Comparison of ENCODE assay signal across 31 mouse cellular contexts in genomic region chr17:27171121-27171520, GRCm38 (mm10). TPM values are rescaled to one million over a fixed set of nuclear protein-coding genes. Genes with fewer than 3 reads are reported as not detected.
DNase-seq lines count a peak whose midpoint lies in the region; ATAC-seq and TF ChIP-seq lines count a peak whose summit lies in the region.
"Had no signal": no experiment of that assay in that cellular context is flagged by ENCODE, and none has a peak within 500 bp of the region (broad histone marks: within the 10 kb centered on the region; RNA-seq: fewer than 3 reads in every experiment).

No protein-coding gene starts in this region.

- DNase-seq in heart, adult 11 months, result peak; percentile 87
- no peak for DNase-seq in heart, postnatal 4 days
- DNase-seq in adrenal gland, postnatal 25 days, result peak; percentile 38
- DNase-seq in left cerebral cortex, adult 18-20 months (ENCODE audit: low spot score in 2 of 2), result no peak
- DNase-seq: cerebellum, adult 11 months; cerebellum, adult 9-10 months; gastrocnemius, postnatal 36 days; kidney, adult 2 months; kidney, postnatal 36 days; left cerebral cortex, postnatal 4 days; lung, postnatal 36 days had no signal

- WGBS in embryonic facial prominence, embryonic 13.5 days, result 83% methylated on average over 5 of the region's 5 CpGs
- WGBS in intestine, postnatal 0 days, result 67% methylated on average over 5 of the region's 5 CpGs

- 0 out of 2 replicates have a peak overlapping the region, but pooled peaks have one; percentile 91 for H3K27ac ChIP-seq in embryonic facial prominence, embryonic 13.5 days
- no peak overlapping the region for H3K27ac ChIP-seq in intestine, postnatal 0 days (ENCODE audit: low read depth, low read length)
- H3K27ac ChIP-seq: heart, adult 2 months; layer of hippocampus, adult 2 months; liver, embryonic 15.5 days; lung, embryonic 15.5 days; midbrain, embryonic 12.5 days; neural tube, embryonic 13.5 days had no signal

- H3K9me3 ChIP-seq in embryonic facial prominence, embryonic 13.5 days, result no peaks in the 10 kb centered on the region
- no peaks in the 10 kb centered on the region for H3K9me3 ChIP-seq in intestine, postnatal 0 days (ENCODE audit: control insufficient read depth)
- H3K9me3 ChIP-seq: heart, embryonic 12.5 days; liver, embryonic 15.5 days; lung, embryonic 15.5 days; megakaryocyte, embryonic 14.5 days; midbrain, embryonic 12.5 days; neural tube, embryonic 13.5 days had no signal

- H3K4me1 ChIP-seq in embryonic facial prominence, embryonic 13.5 days, result peaks cover 61% of the 10 kb centered on the region
- H3K4me1 ChIP-seq in intestine, postnatal 0 days (replicated peaks; ENCODE audit: control insufficient read depth, insufficient read depth, low read length), result no peaks in the 10 kb centered on the region

- H3K36me3 ChIP-seq in embryonic facial prominence, embryonic 13.5 days, result no peaks in the 10 kb centered on the region
- H3K36me3 ChIP-seq in intestine, postnatal 0 days (ENCODE audit: control insufficient read depth, insufficient read depth), result no peaks in the 10 kb centered on the region
- H3K36me3 ChIP-seq: heart, embryonic 12.5 days; liver, embryonic 15.5 days; lung, embryonic 15.5 days; midbrain, embryonic 12.5 days; neural tube, embryonic 13.5 days had no signal

- no peak overlapping the region for H3K4me3 ChIP-seq in embryonic facial prominence, embryonic 13.5 days
- no peak overlapping the region for H3K4me3 ChIP-seq in intestine, postnatal 0 days (ENCODE audit: low read depth, low read length)
- H3K4me3 ChIP-seq: erythroblast, embryonic 14.5 days; heart, adult 2 months; heart, embryonic 12.5 days; layer of hippocampus, adult 2 months; liver, embryonic 15.5 days; lung, embryonic 15.5 days; megakaryocyte, embryonic 14.5 days; midbrain, embryonic 12.5 days; neural tube, embryonic 13.5 days had no signal

- no peak for TF ChIP-seq CTCF in intestine, postnatal 0 days (IDR thresholded peaks at IDR 0.05; ENCODE audit: low read depth)

- no peak for ATAC-seq in embryonic facial prominence, embryonic 13.5 days (ENCODE audit: insufficient number of reproducible peaks, insufficient read depth, low FRiP score, low TSS enrichment, low read depth)
- ATAC-seq in intestine, postnatal 0 days, result no peak
- no peak for ATAC-seq in monocyte, adult 5-6 weeks (replicated peaks; ENCODE audit: insufficient number of reproducible peaks, low FRiP score, low TSS enrichment, poor library complexity, severe bottlenecking)
- ATAC-seq: CD4-positive, CD25-positive, alpha-beta regulatory T cell, adult 4 months; forebrain, embryonic 16.5 days; hindbrain, embryonic 16.5 days had no signal

- H3K9ac ChIP-seq in embryonic facial prominence, embryonic 13.5 days, result no peak overlapping the region
- no peak overlapping the region for H3K9ac ChIP-seq in intestine, postnatal 0 days (ENCODE audit: low read depth, low read length)
- H3K9ac ChIP-seq: heart, embryonic 12.5 days; liver, embryonic 15.5 days; lung, embryonic 15.5 days; midbrain, embryonic 12.5 days; neural tube, embryonic 13.5 days had no signal

- no peaks in the 10 kb centered on the region for H3K27me3 ChIP-seq in embryonic facial prominence, embryonic 13.5 days
- no peaks in the 10 kb centered on the region for H3K27me3 ChIP-seq in intestine, postnatal 0 days (replicated peaks; ENCODE audit: control insufficient read depth, insufficient read depth, low read length)
- H3K27me3 ChIP-seq: lung, embryonic 15.5 days; midbrain, embryonic 12.5 days; neural tube, embryonic 13.5 days had no signal

- no peak overlapping the region for H3K4me2 ChIP-seq in embryonic facial prominence, embryonic 13.5 days
- H3K4me2 ChIP-seq in intestine, postnatal 0 days (replicated peaks; ENCODE audit: low read depth), result no peak overlapping the region
- H3K4me2 ChIP-seq: heart, embryonic 12.5 days; liver, embryonic 15.5 days; lung, embryonic 15.5 days; midbrain, embryonic 12.5 days; neural tube, embryonic 13.5 days had no signal

RNA-seq across cellular contexts. Expression of gene Ip6k3, which starts 3.5 kb away (rescaled TPM):
- total RNA-seq in heart, postnatal 4 days (2021), result 1 to 10 TPM; 3.6 to 4.0 TPM
- 0.52 and 1.6 TPM in 2 replicates for total RNA-seq in adrenal gland, postnatal 25 days (2021)
- polyA plus RNA-seq in embryonic facial prominence, embryonic 13.5 days (2015; fragmentation: Nextera tagmentation; extraction: Ambion mirVana), result 0.40 and 0.42 TPM in 2 replicates
- under 1 TPM; 0.60 to 0.70 TPM for total RNA-seq in left cerebral cortex, adult 18-20 months (2021)
- not detected in 2 replicates for polyA plus RNA-seq in intestine, postnatal 0 days (2015; fragmentation: Nextera tagmentation; extraction: Ambion mirVana)
- 5.4 to 8.6 TPM (median 7.0 TPM) in 3 replicates for total RNA-seq in monocyte, adult 5-6 weeks (2017)
- total RNA-seq: hematopoietic stem cell, adult 5-6 weeks; left cerebral cortex, postnatal 4 days; liver, adult 2 months; midbrain, postnatal 0 days had no signal
- polyA plus RNA-seq: CD4-positive, CD25-positive, alpha-beta regulatory T cell, adult 4 months; erythroblast, embryonic 14.5 days; forebrain, embryonic 16.5 days; intestine, embryonic 14.5 days; liver, adult 2 months; midbrain, postnatal 0 days; small intestine, adult 2 months had no signal

RNA-seq across cellular contexts. Expression of gene Lemd2, which starts 33.1 kb away (rescaled TPM):
- 10 to 100 TPM; 35.3 to 36.4 TPM for total RNA-seq in heart, postnatal 4 days (2021)
- total RNA-seq in adrenal gland, postnatal 25 days (2021), result 80.7 and 81.1 TPM in 2 replicates
- polyA plus RNA-seq in embryonic facial prominence, embryonic 13.5 days (2015; fragmentation: Nextera tagmentation; extraction: Ambion mirVana), result 18.0 and 20.8 TPM in 2 replicates
- 10 to 100 TPM; 38.8 to 46.6 TPM for total RNA-seq in left cerebral cortex, adult 18-20 months (2021)
- polyA plus RNA-seq in intestine, postnatal 0 days (2015; fragmentation: Nextera tagmentation; extraction: Ambion mirVana), result 9.9 and 10.1 TPM in 2 replicates
- total RNA-seq in monocyte, adult 5-6 weeks (2017), result 54.3 to 81.1 TPM (median 78.5 TPM) in 3 replicates

RNA-seq across cellular contexts. Expression of gene Uqcc2, which starts 37.4 kb away (rescaled TPM):
- total RNA-seq in heart, postnatal 4 days (2021), result 100 to 1,000 TPM; 256 to 274 TPM
- 212 and 245 TPM in 2 replicates for total RNA-seq in adrenal gland, postnatal 25 days (2021)
- 328 and 350 TPM in 2 replicates for polyA plus RNA-seq in embryonic facial prominence, embryonic 13.5 days (2015; fragmentation: Nextera tagmentation; extraction: Ambion mirVana)
- total RNA-seq in left cerebral cortex, adult 18-20 months (2021), result 100 to 1,000 TPM; 242 to 270 TPM
- 190 and 206 TPM in 2 replicates for polyA plus RNA-seq in intestine, postnatal 0 days (2015; fragmentation: Nextera tagmentation; extraction: Ambion mirVana)
- total RNA-seq in monocyte, adult 5-6 weeks (2017), result 79.3 to 105 TPM (median 82.5 TPM) in 3 replicates

Comparison
In these comparisons a context has a peak if more than half of its experiments do, and no peak if none do; other contexts are left out.
1. DNase-seq: peak in heart, adult 11 months (single experiment) and adrenal gland, postnatal 25 days (single experiment); none in heart, postnatal 4 days (single experiment) and left cerebral cortex, adult 18-20 months (0 of 2).